Mouse (Mus musculus): ENCODE results near the gene Cpsf7. TPM values are rescaled to one million over a fixed set of nuclear protein-coding genes. Genes with fewer than 3 reads are reported as not detected.

Cpsf7 gene
- polyA plus RNA-seq (2012; rRNA removed) (102 and 106 TPM in 2 replicates), polyA plus RNA-seq (2014; fragmentation: Nextera tagmentation; extraction: Ambion mirVana) (50.4 and 59.1 TPM in 2 replicates)

- H3K36me3 ChIP-seq (ENCODE audit: control insufficient read depth, insufficient read depth, low read length): peaks cover 28% of the 10 kb centered on the region
- peak within 1 kb of the TSS; percentile 96 for H3K27ac ChIP-seq (replicated peaks; ENCODE audit: low read depth, low read length)
- TF ChIP-seq POLR2A (IDR thresholded peaks at IDR 0.05; ENCODE audit: borderline replicate concordance, extremely low read depth, insufficient read depth, insufficient read length): no peak
- H3K9ac ChIP-seq (ENCODE audit: low read depth, low read length, severe bottlenecking): peak within 1 kb of the TSS; percentile 97
- peak within 1 kb of the TSS; percentile 89 for H3K4me3 ChIP-seq (replicated peaks; ENCODE audit: low read length)
- H3K9me3 ChIP-seq (ENCODE audit: control insufficient read depth, low read length): no peaks in the 10 kb centered on the region
- peaks cover 19% of the 10 kb centered on the region for H3K4me1 ChIP-seq (ENCODE audit: control insufficient read depth, insufficient read depth, low read length)
- peak within 1 kb of the TSS; percentile 68 for H3K4me2 ChIP-seq (replicated peaks; ENCODE audit: low read depth, low read length, severe bottlenecking)
- WGBS: under 1% methylated on average over 37 of the region's 93 CpGs
- peak; percentile 95 for DNase-seq (ENCODE audit: low spot score)
- ATAC-seq (ENCODE audit: low FRiP score, low read depth): peak; percentile 94
- H3K27me3 ChIP-seq (ENCODE audit: control insufficient read depth, insufficient read depth, low read length): no peaks in the 10 kb centered on the region
Measured at GRCm38 (mm10) chr19:10525106-10525901, at the start of gene Cpsf7. TSS of gene Cpsf7 (plus strand) at chr19:10525266.

- Histone ChIP-seq H3K9me3 (ENCODE audit: control insufficient read depth, low read length) (no peaks in the 10 kb centered on the region), H3K4me1 (ENCODE audit: control insufficient read depth, insufficient read depth, low read length) (no peaks in the 10 kb centered on the region), H3K4me2 (replicated peaks; ENCODE audit: low read depth, low read length, severe bottlenecking) (no peak overlapping the region), H3K27me3 (ENCODE audit: control insufficient read depth, insufficient read depth, low read length) (no peaks in the 10 kb centered on the region), H3K4me3 (replicated peaks; ENCODE audit: low read length) (no peak overlapping the region), H3K9ac (ENCODE audit: low read depth, low read length, severe bottlenecking) (no peak overlapping the region), H3K36me3 (ENCODE audit: control insufficient read depth, insufficient read depth, low read length) (no peaks in the 10 kb centered on the region), H3K27ac (replicated peaks; ENCODE audit: low read depth, low read length) (no peak overlapping the region)
- ATAC-seq (ENCODE audit: low FRiP score, low read depth) (no peak), DNase-seq (ENCODE audit: low spot score) (no peak)
- TF ChIP-seq POLR2A (IDR thresholded peaks at IDR 0.05; ENCODE audit: borderline replicate concordance, extremely low read depth, insufficient read depth, insufficient read length): no peak
- WGBS: 42% methylated on average over 4 of the region's 4 CpGs
Measured at GRCm38 (mm10) chr19:10479541-10479940, 45.5 kb upstream of the Cpsf7 start.

- no peak within 1 kb of the TSS for H3K9ac ChIP-seq (ENCODE audit: low read depth, low read length, severe bottlenecking)
- H3K27me3 ChIP-seq (ENCODE audit: control insufficient read depth, insufficient read depth, low read length): no peaks in the 10 kb centered on the region
- WGBS: 39% methylated on average over 6 of the region's 6 CpGs
- H3K9me3 ChIP-seq (ENCODE audit: control insufficient read depth, low read length): no peaks in the 10 kb centered on the region
- no peak within 1 kb of the TSS for H3K4me2 ChIP-seq (replicated peaks; ENCODE audit: low read depth, low read length, severe bottlenecking)
- no peaks in the 10 kb centered on the region for H3K4me1 ChIP-seq (ENCODE audit: control insufficient read depth, insufficient read depth, low read length)
- peak; percentile 18 for DNase-seq (ENCODE audit: low spot score)
- no peak for ATAC-seq (ENCODE audit: low FRiP score, low read depth)
- no peaks in the 10 kb centered on the region for H3K36me3 ChIP-seq (ENCODE audit: control insufficient read depth, insufficient read depth, low read length)
- H3K4me3 ChIP-seq (replicated peaks; ENCODE audit: low read length): no peak within 1 kb of the TSS
- H3K27ac ChIP-seq (replicated peaks; ENCODE audit: low read depth, low read length): no peak within 1 kb of the TSS
- TF ChIP-seq POLR2A (IDR thresholded peaks at IDR 0.05; ENCODE audit: borderline replicate concordance, extremely low read depth, insufficient read depth, insufficient read length): no peak
Measured at GRCm38 (mm10) chr19:10482703-10483102, 42.4 kb upstream of the Cpsf7 start, which contains the start of gene Ppp1r32. TSS of gene Ppp1r32 (minus strand) at chr19:10482928.

DNA sequence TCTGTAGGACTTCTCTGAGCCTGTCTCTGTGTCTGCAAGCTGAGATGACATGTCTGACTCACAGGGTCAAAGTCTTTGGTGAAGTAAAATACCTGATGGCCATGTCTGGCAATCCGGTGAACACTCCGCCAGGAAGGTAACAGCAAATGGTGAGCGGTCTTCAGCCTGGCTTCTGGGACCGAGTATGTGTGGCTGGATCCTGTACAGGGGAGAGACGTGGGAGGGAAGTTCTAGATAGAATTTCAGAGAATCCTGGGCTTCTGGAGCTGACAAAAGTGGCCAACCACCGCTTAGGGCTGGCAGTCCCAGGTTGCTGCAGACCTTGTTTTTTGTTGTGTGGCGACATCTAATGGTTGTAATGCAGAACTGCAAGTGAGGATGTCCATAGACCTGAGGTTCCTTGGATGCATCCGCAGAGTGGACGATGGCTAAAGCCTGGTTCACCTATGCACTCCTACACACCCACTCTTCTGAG is 38.8 kb upstream of the Cpsf7 start:
- WGBS: 23% methylated on average over 9 of the region's 9 CpGs
- peak; percentile 75 for DNase-seq (ENCODE audit: low spot score)
- TF ChIP-seq POLR2A (IDR thresholded peaks at IDR 0.05; ENCODE audit: borderline replicate concordance, extremely low read depth, insufficient read depth, insufficient read length): no peak
- H3K9ac ChIP-seq (ENCODE audit: low read depth, low read length, severe bottlenecking): no peak overlapping the region
- H3K4me3 ChIP-seq (replicated peaks; ENCODE audit: low read length): no peak overlapping the region
- H3K4me1 ChIP-seq (ENCODE audit: control insufficient read depth, insufficient read depth, low read length): no peaks in the 10 kb centered on the region
- H3K9me3 ChIP-seq (ENCODE audit: control insufficient read depth, low read length): no peaks in the 10 kb centered on the region
- H3K4me2 ChIP-seq (replicated peaks; ENCODE audit: low read depth, low read length, severe bottlenecking): no peak overlapping the region
- H3K27me3 ChIP-seq (ENCODE audit: control insufficient read depth, insufficient read depth, low read length): no peaks in the 10 kb centered on the region
- no peak overlapping the region for H3K27ac ChIP-seq (replicated peaks; ENCODE audit: low read depth, low read length)
- H3K36me3 ChIP-seq (ENCODE audit: control insufficient read depth, insufficient read depth, low read length): no peaks in the 10 kb centered on the region
- ATAC-seq (ENCODE audit: low FRiP score, low read depth): peak; percentile 64; the same call in 1 of the 2 replicates

DNA sequence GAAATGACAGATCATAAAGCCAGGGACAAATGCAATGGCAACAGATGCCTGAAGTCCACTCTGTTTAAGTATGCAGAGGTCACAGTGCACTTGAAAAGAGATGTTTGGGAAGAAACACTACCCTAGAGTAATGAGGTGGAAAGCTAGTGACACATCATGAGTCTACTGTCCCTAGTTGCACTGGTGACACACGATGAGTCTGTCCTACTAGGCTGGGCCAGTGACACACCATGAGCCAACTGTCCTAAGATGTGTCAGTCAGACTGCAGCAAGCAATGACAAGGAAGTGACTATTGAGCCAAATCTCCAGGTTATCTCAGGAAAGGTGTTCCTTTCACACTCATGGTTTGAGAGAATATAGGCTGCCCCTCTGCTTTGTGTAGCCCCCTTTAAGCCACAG is 29.4 kb upstream of the Cpsf7 start:
- Histone ChIP-seq H3K36me3 (ENCODE audit: control insufficient read depth, insufficient read depth, low read length) (peaks cover 11% of the 10 kb centered on the region), H3K4me1 (ENCODE audit: control insufficient read depth, insufficient read depth, low read length) (no peaks in the 10 kb centered on the region), H3K4me3 (replicated peaks; ENCODE audit: low read length) (no peak overlapping the region), H3K27ac (replicated peaks; ENCODE audit: low read depth, low read length) (no peak overlapping the region), H3K27me3 (ENCODE audit: control insufficient read depth, insufficient read depth, low read length) (no peaks in the 10 kb centered on the region), H3K9ac (ENCODE audit: low read depth, low read length, severe bottlenecking) (no peak overlapping the region), H3K9me3 (ENCODE audit: control insufficient read depth, low read length) (no peaks in the 10 kb centered on the region), H3K4me2 (replicated peaks; ENCODE audit: low read depth, low read length, severe bottlenecking) (no peak overlapping the region)
- ATAC-seq (ENCODE audit: low FRiP score, low read depth) (no peak), DNase-seq (ENCODE audit: low spot score) (no peak)
- WGBS: 84% methylated on average over 1 of the region's 1 CpGs
- no peak for TF ChIP-seq POLR2A (IDR thresholded peaks at IDR 0.05; ENCODE audit: borderline replicate concordance, extremely low read depth, insufficient read depth, insufficient read length)
